Mouse (Mus musculus): Measurements from ENCODE around the gene Henmt1.

DNA sequence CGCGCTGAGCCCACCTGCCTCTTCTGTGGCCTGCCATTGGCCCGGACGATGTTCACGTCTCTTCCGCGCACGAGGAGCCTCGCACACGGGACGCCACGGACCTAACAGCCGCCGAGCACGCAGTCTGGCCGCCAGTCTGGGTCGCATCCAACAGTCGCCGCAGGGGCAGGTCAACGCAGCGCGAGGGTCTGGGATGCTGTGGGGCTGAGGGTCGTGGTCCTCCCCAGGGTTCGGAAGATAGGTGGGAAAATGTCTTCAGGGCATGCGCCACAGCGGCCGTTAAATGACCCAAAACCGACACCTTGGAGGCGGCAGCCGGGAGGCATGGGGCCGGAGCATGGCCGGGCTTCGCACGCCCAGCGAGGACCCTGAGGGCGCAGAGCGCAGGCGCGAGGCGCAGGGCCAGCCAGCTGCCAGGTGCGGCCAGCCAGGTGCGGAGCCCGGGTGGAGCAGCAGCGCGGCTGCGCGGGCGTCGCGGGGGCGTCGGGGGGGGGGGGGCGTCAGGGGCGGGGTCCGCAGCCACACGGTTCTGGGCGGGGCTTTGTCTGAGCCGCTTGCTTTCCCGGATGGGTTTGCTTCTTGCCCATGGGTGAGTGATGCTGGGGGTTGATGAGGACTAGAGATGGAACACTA is 444 bp downstream of the Henmt1 start, which contains the start of gene Gm9857:
- TF ChIP-seq CTCF (IDR thresholded peaks at IDR 0.05; ENCODE audit: low read depth) (no peak), EP300 (IDR thresholded peaks at IDR 0.05; ENCODE audit: low read depth) (no peak)
